Mouse (Mus musculus): ENCODE results near the gene Smim1. TPM values are rescaled to one million over a fixed set of nuclear protein-coding genes. Genes with fewer than 3 reads are reported as not detected.

Gene Smim1
- polyA plus RNA-seq, 2 experiments = 20.7 to 22.4 TPM

DNA sequence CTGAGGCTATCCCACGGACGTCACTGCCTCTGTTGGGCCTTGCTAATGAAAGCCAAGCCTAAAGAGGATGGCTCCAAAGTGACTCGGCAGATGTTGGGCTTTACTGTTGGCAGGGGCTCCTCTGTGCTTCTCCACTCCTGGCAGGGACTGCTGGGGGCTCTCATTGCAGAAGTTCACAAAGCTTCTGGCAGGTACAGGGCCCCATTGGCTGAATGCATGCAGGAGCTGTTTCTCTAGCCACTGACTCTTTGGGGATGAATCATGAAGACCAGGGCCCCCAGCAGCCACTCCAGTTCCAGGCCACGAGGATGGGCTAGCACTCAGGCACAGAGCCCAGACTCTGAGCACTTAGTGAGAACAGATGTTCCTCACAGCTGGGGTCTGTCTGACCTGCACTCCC, 31.7 kb upstream of the Smim1 start:
- H3K9ac ChIP-seq (ENCODE audit: low read depth, low read length, severe bottlenecking) = no peak overlapping the region
- H3K9me3 ChIP-seq (ENCODE audit: control insufficient read depth, low read length) = no peaks in the 10 kb centered on the region
- H3K27ac ChIP-seq (replicated peaks; ENCODE audit: low read depth, low read length) = no peak overlapping the region
- no peak for TF ChIP-seq POLR2A (IDR thresholded peaks at IDR 0.05; ENCODE audit: borderline replicate concordance, extremely low read depth, insufficient read depth, insufficient read length)
- DNase-seq (ENCODE audit: low spot score) (peak; percentile 56), ATAC-seq (ENCODE audit: low FRiP score, low read depth) (peak; percentile 41; the same call in 1 of the 2 replicates)
- 0 out of 2 replicates have a peak, but pooled peaks cover 2% of the 10 kb centered on the region for H3K4me1 ChIP-seq (ENCODE audit: control insufficient read depth, insufficient read depth, low read length)
- no peaks in the 10 kb centered on the region for H3K27me3 ChIP-seq (ENCODE audit: control insufficient read depth, insufficient read depth, low read length)
- no peak overlapping the region for H3K4me2 ChIP-seq (replicated peaks; ENCODE audit: low read depth, low read length, severe bottlenecking)
- H3K4me3 ChIP-seq (replicated peaks; ENCODE audit: low read length) = no peak overlapping the region
- no peaks in the 10 kb centered on the region for H3K36me3 ChIP-seq (ENCODE audit: control insufficient read depth, insufficient read depth, low read length)
- 55% methylated on average over 4 of the region's 4 CpGs for WGBS

DNA sequence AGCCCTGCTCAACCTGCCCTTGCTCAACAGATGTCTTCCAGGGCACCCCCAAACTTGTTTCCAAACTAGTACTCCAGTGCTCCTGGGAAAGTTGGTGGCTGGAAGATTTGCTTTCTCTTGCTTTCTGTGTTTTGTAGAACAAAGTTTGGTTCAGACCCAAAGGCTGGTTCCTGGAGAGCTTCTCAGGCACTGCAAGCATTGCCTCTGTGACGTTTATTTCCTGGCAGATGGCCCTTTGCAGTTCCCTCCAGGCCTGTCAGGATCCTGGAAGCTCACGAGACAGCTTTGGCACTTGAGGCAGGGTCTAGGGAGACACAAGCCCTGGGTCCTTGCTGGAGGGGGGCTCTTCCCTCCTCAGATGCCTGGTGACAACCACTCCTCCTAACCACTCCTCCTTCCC, 30.6 kb upstream of the Smim1 start:
- Histone ChIP-seq H3K27me3 (ENCODE audit: control insufficient read depth, insufficient read depth, low read length) (no peaks in the 10 kb centered on the region), H3K4me3 (replicated peaks; ENCODE audit: low read length) (no peak overlapping the region), H3K4me1 (ENCODE audit: control insufficient read depth, insufficient read depth, low read length) (0 out of 2 replicates have a peak, but pooled peaks cover 2% of the 10 kb centered on the region), H3K36me3 (ENCODE audit: control insufficient read depth, insufficient read depth, low read length) (no peaks in the 10 kb centered on the region), H3K27ac (replicated peaks; ENCODE audit: low read depth, low read length) (no peak overlapping the region), H3K4me2 (replicated peaks; ENCODE audit: low read depth, low read length, severe bottlenecking) (no peak overlapping the region), H3K9me3 (ENCODE audit: control insufficient read depth, low read length) (no peaks in the 10 kb centered on the region), H3K9ac (ENCODE audit: low read depth, low read length, severe bottlenecking) (no peak overlapping the region)
- WGBS = 43% methylated on average over 2 of the region's 2 CpGs
- DNase-seq (ENCODE audit: low spot score) (no peak), ATAC-seq (ENCODE audit: low FRiP score, low read depth) (no peak)
- TF ChIP-seq POLR2A (IDR thresholded peaks at IDR 0.05; ENCODE audit: borderline replicate concordance, extremely low read depth, insufficient read depth, insufficient read length) = no peak

DNA sequence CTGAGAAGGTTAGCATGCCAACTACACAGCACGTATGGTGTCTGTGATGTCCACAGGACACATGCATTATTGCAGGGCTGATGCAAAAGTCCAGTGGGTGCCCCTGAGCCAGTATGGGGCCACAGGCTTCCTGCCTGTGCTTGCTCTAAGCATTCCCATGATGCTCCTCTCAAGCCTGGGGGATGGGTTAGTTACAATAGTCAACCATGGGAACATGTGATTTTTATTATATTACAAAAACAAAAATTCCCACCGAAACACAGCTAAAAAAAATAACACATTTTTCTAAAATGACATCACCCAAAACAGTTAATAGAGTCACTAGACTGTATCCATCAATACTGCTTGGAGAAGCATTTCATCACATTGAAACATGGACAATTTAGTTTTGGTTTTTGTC, 30.0 kb upstream of the Smim1 start:
- Histone ChIP-seq H3K36me3 (ENCODE audit: control insufficient read depth, insufficient read depth, low read length) (no peaks in the 10 kb centered on the region), H3K4me2 (replicated peaks; ENCODE audit: low read depth, low read length, severe bottlenecking) (no peak overlapping the region), H3K4me3 (replicated peaks; ENCODE audit: low read length) (no peak overlapping the region), H3K4me1 (ENCODE audit: control insufficient read depth, insufficient read depth, low read length) (0 out of 2 replicates have a peak, but pooled peaks cover 2% of the 10 kb centered on the region), H3K27ac (replicated peaks; ENCODE audit: low read depth, low read length) (no peak overlapping the region), H3K27me3 (ENCODE audit: control insufficient read depth, insufficient read depth, low read length) (no peaks in the 10 kb centered on the region), H3K9ac (ENCODE audit: low read depth, low read length, severe bottlenecking) (no peak overlapping the region), H3K9me3 (ENCODE audit: control insufficient read depth, low read length) (no peaks in the 10 kb centered on the region)
- peak; percentile 41; the same call in 1 of the 2 replicates for ATAC-seq (ENCODE audit: low FRiP score, low read depth)
- 53% methylated on average over 2 of the region's 2 CpGs for WGBS
- no peak for TF ChIP-seq POLR2A (IDR thresholded peaks at IDR 0.05; ENCODE audit: borderline replicate concordance, extremely low read depth, insufficient read depth, insufficient read length)
- DNase-seq (ENCODE audit: low spot score) = no peak

DNA sequence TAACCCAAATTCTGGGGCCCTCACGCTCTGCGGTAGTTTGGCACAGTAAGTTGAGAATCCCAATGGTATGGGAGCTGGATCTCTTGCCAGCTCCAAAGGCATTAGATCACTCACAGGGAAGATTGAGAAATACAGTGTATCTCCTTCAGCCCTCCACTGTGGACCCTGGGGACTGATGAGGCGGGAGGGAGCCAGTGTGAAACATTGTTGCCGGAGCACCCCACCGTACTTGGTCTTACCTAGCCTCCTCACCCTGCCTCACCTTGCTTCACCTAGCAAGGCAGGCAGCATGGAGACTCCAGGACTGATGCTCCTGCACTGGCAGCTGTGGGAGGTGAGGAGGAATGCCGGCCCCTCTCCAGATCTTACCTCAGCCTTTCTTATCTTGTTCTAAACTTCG, 29.5 kb upstream of the Smim1 start:
- Histone ChIP-seq H3K9ac (ENCODE audit: low read depth, low read length, severe bottlenecking) (no peak overlapping the region), H3K27me3 (ENCODE audit: control insufficient read depth, insufficient read depth, low read length) (no peaks in the 10 kb centered on the region), H3K4me2 (replicated peaks; ENCODE audit: low read depth, low read length, severe bottlenecking) (no peak overlapping the region), H3K4me3 (replicated peaks; ENCODE audit: low read length) (no peak overlapping the region), H3K9me3 (ENCODE audit: control insufficient read depth, low read length) (no peaks in the 10 kb centered on the region), H3K36me3 (ENCODE audit: control insufficient read depth, insufficient read depth, low read length) (no peaks in the 10 kb centered on the region), H3K27ac (replicated peaks; ENCODE audit: low read depth, low read length) (no peak overlapping the region), H3K4me1 (ENCODE audit: control insufficient read depth, insufficient read depth, low read length) (0 out of 2 replicates have a peak, but pooled peaks cover 2% of the 10 kb centered on the region)
- no peak for TF ChIP-seq POLR2A (IDR thresholded peaks at IDR 0.05; ENCODE audit: borderline replicate concordance, extremely low read depth, insufficient read depth, insufficient read length)
- DNase-seq (ENCODE audit: low spot score) (no peak), ATAC-seq (ENCODE audit: low FRiP score, low read depth) (no peak)
- WGBS = 80% methylated on average over 7 of the region's 7 CpGs

DNA sequence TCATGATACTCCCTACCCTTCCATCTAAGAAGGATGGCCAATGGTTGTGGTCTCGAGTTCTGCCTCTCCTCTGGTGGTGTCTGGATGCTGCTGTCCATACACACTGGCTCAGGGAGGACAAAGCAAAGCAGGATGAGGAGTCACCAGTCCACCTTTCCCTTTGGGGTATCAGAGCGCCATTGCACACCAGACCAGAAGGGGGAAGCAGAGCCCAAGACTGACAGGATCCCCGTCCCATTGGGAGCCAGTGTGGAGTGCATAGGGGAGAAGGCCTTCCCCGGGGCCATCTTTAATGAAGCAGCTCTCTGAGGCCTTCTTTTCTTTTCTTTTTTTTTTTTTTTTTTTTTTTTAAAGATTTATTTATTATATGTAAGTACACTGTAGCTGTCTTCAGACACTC, 27.0 kb upstream of the Smim1 start:
- 0 out of 2 replicates have a peak, but pooled peaks cover 2% of the 10 kb centered on the region for H3K4me1 ChIP-seq (ENCODE audit: control insufficient read depth, insufficient read depth, low read length)
- DNase-seq (ENCODE audit: low spot score) (no peak), ATAC-seq (ENCODE audit: low FRiP score, low read depth) (no peak)
- no peaks in the 10 kb centered on the region for H3K9me3 ChIP-seq (ENCODE audit: control insufficient read depth, low read length)
- no peak overlapping the region for H3K27ac ChIP-seq (replicated peaks; ENCODE audit: low read depth, low read length)
- no peak for TF ChIP-seq POLR2A (IDR thresholded peaks at IDR 0.05; ENCODE audit: borderline replicate concordance, extremely low read depth, insufficient read depth, insufficient read length)
- no peaks in the 10 kb centered on the region for H3K27me3 ChIP-seq (ENCODE audit: control insufficient read depth, insufficient read depth, low read length)
- 36% methylated on average over 4 of the region's 4 CpGs for WGBS
- H3K36me3 ChIP-seq (ENCODE audit: control insufficient read depth, insufficient read depth, low read length) = no peaks in the 10 kb centered on the region
- H3K4me3 ChIP-seq (replicated peaks; ENCODE audit: low read length) = no peak overlapping the region
- no peak overlapping the region for H3K9ac ChIP-seq (ENCODE audit: low read depth, low read length, severe bottlenecking)
- no peak overlapping the region for H3K4me2 ChIP-seq (replicated peaks; ENCODE audit: low read depth, low read length, severe bottlenecking)

DNA sequence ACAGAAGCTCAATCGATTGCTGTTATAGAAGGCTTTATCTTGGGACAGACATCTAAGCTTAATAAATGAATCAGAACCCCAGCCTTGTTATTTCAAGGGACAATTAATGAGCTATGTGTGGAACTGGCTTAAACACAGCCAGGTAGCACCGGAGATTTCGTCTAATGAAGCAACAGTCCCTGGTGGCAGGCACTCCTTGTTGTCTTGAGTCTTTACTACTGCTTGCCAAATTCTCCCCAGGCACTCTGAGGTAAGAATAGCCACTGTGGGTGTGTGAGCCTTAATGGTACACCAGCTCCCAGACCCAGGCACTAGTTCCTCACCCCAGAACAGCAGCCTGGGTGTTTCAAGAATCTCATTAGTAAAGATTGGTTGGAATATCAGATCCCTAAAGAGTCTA, 25.4 kb upstream of the Smim1 start:
- Histone ChIP-seq H3K9me3 (ENCODE audit: control insufficient read depth, low read length) (no peaks in the 10 kb centered on the region), H3K9ac (ENCODE audit: low read depth, low read length, severe bottlenecking) (no peak overlapping the region), H3K4me1 (ENCODE audit: control insufficient read depth, insufficient read depth, low read length) (no peaks in the 10 kb centered on the region), H3K27ac (replicated peaks; ENCODE audit: low read depth, low read length) (no peak overlapping the region), H3K4me3 (replicated peaks; ENCODE audit: low read length) (no peak overlapping the region), H3K27me3 (ENCODE audit: control insufficient read depth, insufficient read depth, low read length) (no peaks in the 10 kb centered on the region), H3K36me3 (ENCODE audit: control insufficient read depth, insufficient read depth, low read length) (no peaks in the 10 kb centered on the region), H3K4me2 (replicated peaks; ENCODE audit: low read depth, low read length, severe bottlenecking) (no peak overlapping the region)
- no peak for TF ChIP-seq POLR2A (IDR thresholded peaks at IDR 0.05; ENCODE audit: borderline replicate concordance, extremely low read depth, insufficient read depth, insufficient read length)
- DNase-seq (ENCODE audit: low spot score) = no peak
- 82% methylated on average over 3 of the region's 3 CpGs for WGBS
- ATAC-seq (ENCODE audit: low FRiP score, low read depth) = no peak
